1 mouse cellular context compared by ENCODE assay signal in genomic region chr7:16876608-16877007, GRCm38 (mm10).
TF ChIP-seq lines count a peak whose summit lies in the region.

No protein-coding gene starts in this region.

TF ChIP-seq in CH12.LX, 34 proteins besides CTCF, POLR2A, EP300 and RAD21 (continued from another document):
- TF ChIP-seq USF2 (conservative IDR thresholded peaks at IDR 0.05; ENCODE audit: low read depth, low read length) (no peak), CHD1 (IDR thresholded peaks at IDR 0.05; ENCODE audit: low read depth, low read length) (no peak), E2F4 (IDR thresholded peaks at IDR 0.05; ENCODE audit: insufficient replicate concordance, low read depth, low read length) (no peak), ZMIZ1 (IDR thresholded peaks at IDR 0.05; ENCODE audit: low read depth, low read length) (no peak), RCOR1 (conservative IDR thresholded peaks at IDR 0.05; ENCODE audit: low read depth, low read length) (no peak), MAFK (IDR thresholded peaks at IDR 0.05; ENCODE audit: insufficient replicate concordance, low read length) (no peak), MAZ (IDR thresholded peaks at IDR 0.05; ENCODE audit: low read depth, low read length) (no peak), NRF1 (IDR thresholded peaks at IDR 0.05; ENCODE audit: low read depth, low read length) (no peak), NELFE (IDR thresholded peaks at IDR 0.05; ENCODE audit: low read depth, low read length) (no peak), ETS1 (conservative IDR thresholded peaks at IDR 0.05; ENCODE audit: low read depth, low read length) (no peak), ELF1 (IDR thresholded peaks at IDR 0.05; ENCODE audit: low read depth, low read length) (no peak), PAX5 (IDR thresholded peaks at IDR 0.05; ENCODE audit: low read length) (no peak), TCF12 (IDR thresholded peaks at IDR 0.05; ENCODE audit: low read depth, low read length) (no peak), TBP (conservative IDR thresholded peaks at IDR 0.05; ENCODE audit: low read depth, low read length) (no peak)
